Mouse (Mus musculus): ENCODE data around the gene Stam.

The Stam gene

GRCm38 (mm10) chr2:14126387-14126786, 52.5 kb downstream of the Stam start:
- no peak for DNase-seq (ENCODE audit: low spot score in 2 of 2)

DNA sequence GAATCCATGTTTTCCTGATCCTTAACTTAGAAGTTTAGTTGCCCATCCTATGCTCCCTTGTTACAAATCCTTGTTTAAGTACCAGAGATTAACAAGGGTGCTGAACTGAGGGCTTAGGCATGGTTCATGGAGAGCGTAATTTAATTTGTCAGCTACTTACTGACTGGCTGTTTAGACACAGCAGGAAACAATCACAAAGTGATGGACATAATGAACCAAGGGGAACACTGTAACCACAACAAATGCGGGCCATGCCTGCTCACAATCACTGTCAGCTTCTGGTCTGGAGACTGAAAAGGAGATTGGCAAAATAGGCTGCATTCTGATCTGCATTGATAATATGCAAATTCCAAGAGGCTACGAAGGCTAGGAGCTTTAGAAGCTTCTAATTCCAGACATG, 53.7 kb downstream of the Stam start:
- no peak for DNase-seq (ENCODE audit: low spot score in 2 of 2)

DNA sequence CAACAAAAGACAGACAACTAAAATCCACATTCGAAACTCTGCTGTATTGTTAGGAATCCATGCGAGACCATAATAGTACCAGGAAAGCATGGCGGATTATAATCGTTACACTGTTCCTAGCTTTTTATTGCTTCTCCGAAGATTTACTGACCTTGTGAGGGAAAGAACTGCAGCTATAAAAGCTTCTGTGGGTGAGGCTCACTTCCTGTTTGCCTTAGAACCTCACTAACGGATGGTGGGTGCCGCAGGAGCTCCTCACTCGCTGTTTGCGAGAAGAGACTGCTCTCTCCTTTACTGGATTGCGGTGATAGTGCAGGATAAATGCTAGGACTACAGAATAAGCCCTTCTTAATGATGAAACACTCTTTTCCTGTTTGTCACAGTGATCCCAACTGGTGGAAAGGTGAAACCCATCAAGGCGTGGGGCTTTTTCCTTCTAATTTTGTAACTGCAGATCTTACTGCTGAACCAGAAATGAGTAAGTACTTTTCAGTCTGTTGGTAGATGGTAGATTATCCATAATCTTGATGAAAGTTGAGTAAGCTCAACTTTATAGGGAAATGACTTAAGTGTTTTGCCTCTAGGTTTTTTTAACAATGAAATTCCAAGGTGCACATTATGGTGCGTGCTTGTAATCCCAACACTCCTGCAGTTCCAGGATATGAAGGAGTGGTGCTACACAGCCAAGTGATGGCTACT, 56.9 kb downstream of the Stam start:
- no peak for DNase-seq (ENCODE audit: low spot score in 2 of 2)

DNA sequence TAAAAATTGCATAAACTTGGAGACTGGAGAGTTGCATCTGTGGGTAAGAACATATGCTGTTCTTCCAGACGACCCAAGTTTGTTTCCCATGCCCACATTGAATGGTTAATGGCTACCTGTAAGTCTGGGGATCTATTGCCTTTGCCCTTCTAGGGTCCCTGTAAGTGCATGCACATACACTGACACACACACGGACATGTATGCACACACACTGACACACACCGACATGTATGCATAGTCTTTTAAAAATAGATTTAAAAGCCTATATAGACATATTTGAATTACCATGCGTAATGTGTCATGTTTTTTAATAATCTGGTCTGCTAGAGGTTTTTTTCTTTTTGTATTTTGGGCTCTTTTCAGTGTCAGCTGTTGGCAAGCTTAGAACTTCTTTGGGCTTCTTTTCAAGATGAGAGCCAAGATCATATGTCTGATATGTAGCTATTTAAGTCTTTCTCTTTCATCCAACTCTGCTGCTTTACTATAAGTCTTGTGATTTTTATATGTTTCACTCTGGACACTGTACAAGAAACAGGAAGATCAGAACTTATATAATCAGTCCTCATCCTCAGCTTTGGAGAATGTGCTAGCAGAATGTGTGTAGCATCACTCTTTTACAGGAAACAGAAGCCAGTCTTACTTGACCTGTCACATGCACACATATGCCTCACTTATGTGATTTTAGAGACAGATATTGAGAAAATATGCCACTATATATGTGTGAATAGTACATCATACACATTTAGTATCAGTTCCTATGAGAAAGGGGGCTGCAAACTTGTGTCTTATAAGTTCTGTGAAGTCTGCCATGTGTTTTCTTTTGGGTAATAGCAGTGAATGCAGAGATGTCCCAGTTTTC, 58.8 kb downstream of the Stam start:
- no peak for DNase-seq (ENCODE audit: low spot score in 2 of 2)

DNA sequence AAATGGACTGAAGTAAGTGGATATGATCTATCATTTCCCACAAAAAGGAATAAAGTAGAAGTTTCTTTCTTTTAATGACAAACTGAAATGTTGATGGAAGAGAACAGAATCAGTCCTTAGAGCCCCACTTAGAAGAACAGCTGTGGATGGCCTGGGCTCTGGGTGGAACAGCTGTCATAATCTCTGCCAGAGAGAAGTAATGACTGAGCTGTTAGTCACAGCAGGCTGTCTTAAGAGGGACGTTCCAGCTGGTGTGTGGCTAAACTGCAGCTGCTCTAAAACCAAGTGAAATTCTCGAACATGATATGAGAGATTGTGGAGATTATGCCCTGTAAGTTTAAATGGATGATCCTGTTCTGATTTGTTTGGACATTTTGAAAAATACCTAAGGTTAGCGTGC, 63.0 kb downstream of the Stam start:
- DNase-seq (ENCODE audit: low spot score in 2 of 2), result peak; percentile 17 to 36

GRCm38 (mm10) chr2:14139590-14139989, 65.7 kb downstream of the Stam start:
- DNase-seq (ENCODE audit: low spot score in 2 of 2), result no peak

DNA sequence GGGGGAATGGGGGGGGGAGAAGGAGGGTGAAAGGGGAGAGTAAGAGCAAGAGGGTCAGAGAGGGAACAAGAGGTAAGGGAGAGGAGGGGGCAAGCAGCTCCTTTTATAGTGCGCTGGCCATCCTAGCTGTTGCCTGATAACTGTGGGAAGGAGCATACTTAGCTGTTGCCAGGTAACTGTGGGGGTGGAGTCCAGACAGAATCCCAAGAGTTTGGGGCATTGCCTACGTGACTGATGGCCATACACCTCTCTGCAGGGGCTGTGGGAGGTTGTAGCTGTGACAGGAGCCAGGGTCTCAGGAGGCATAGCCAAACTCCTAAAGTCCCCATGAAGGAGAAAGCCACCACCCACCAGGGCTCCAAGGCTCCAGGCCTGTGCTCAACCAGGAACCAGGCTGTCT, 66.1 kb downstream of the Stam start:
- DNase-seq (ENCODE audit: low spot score in 2 of 2), result no peak

DNA sequence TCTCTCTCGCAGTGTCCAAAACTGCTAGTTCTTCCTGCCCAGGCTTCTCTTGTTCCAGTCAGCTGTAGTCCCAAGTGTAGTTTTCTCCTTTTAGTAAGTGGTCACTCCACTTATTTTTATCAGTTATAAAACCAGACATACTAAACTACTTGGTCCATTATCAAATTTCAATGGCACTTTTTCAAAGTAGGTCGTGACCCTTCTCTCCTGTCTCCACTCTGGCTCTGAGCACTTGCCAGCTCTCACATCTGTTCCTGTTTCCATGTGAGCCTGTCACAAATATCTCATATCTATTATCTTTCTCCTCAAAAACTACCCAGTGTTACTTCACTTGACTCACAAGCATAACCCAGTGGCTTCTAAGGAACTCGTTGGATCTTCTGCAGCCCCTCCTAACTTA, 71.4 kb downstream of the Stam start:
- peak; percentile 57 for DNase-seq (ENCODE audit: low spot score in 2 of 2)

DNA sequence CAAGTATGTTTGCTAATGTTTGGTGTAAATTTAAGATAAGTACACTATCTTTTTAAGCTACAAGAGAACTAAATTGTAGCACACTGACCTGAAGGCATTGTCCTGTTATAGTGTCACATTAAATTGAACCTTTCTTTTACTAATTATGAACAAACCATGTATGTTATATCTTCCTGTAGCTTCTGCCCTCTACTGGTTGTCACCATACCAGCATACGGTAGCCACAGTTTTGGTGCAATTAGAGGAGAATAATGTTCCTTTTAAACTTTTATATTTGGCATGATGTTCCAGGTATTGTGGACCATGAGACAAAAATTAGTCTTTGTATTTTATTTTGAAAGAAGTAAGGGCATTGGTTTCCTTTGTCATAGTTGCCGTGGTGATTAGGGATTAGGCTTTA, 73.0 kb downstream of the Stam start:
- no peak for DNase-seq (ENCODE audit: low spot score in 2 of 2)

GRCm38 (mm10) chr2:14150829-14151228, 76.9 kb downstream of the Stam start:
- DNase-seq (ENCODE audit: low spot score in 2 of 2), result no peak

- no peak for DNase-seq (ENCODE audit: low spot score in 2 of 2)
These were observed 78.0 kb downstream of the Stam start for GRCm38 (mm10) chr2:14151854-14152253.

GRCm38 (mm10) chr2:14159047-14159446, 85.1 kb downstream of the Stam start:
- no peak for DNase-seq (ENCODE audit: low spot score in 2 of 2)

- no peak for DNase-seq (ENCODE audit: low spot score in 2 of 2)
These were observed 85.9 kb downstream of the Stam start for GRCm38 (mm10) chr2:14159756-14160155.

DNA sequence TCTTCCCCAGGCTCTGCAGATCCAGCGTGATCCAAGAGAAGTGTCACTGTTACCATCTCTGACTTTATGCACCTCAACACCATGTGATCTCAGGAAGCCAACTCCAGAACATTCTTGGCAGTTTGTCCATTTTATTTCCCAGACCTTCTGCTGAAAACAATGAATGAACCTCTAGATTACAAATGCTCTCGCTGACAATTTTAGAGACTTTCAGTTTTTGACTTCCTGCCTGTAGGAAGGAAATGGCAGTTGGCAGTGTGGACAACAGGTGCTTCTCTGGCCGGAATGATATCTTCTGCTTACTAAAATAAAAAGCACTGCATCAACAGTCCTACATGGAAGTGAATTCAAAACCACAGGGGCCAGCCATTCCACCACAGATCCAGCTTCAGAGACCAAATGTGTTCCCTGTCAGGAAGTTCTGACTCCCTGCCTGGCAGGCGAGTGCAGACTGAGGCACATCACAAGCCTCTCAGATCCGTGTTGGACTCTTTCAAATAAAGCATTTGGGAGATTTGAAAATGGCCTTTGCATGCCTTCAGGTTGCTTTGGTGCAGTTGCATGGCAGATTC, 90.6 kb downstream of the Stam start:
- peak; percentile 14 to 59 for DNase-seq (ENCODE audit: low spot score in 2 of 2)

- DNase-seq (ENCODE audit: low spot score in 2 of 2), result no peak
These were observed 91.2 kb downstream of the Stam start for GRCm38 (mm10) chr2:14165066-14165465.

- DNase-seq (ENCODE audit: low spot score in 2 of 2), result peak; percentile 34 to 72
These were observed 91.9 kb downstream of the Stam start for GRCm38 (mm10) chr2:14165618-14166344.

- no peak for DNase-seq (ENCODE audit: low spot score in 2 of 2)
These were observed 93.8 kb downstream of the Stam start for GRCm38 (mm10) chr2:14167721-14168120.

GRCm38 (mm10) chr2:14174334-14174733, 100.4 kb downstream of the Stam start, which contains the start of gene Tmem236:
Tmem236 (plus strand) TSS chr2:14174523.
- no peak for DNase-seq (ENCODE audit: low spot score in 2 of 2)

DNA sequence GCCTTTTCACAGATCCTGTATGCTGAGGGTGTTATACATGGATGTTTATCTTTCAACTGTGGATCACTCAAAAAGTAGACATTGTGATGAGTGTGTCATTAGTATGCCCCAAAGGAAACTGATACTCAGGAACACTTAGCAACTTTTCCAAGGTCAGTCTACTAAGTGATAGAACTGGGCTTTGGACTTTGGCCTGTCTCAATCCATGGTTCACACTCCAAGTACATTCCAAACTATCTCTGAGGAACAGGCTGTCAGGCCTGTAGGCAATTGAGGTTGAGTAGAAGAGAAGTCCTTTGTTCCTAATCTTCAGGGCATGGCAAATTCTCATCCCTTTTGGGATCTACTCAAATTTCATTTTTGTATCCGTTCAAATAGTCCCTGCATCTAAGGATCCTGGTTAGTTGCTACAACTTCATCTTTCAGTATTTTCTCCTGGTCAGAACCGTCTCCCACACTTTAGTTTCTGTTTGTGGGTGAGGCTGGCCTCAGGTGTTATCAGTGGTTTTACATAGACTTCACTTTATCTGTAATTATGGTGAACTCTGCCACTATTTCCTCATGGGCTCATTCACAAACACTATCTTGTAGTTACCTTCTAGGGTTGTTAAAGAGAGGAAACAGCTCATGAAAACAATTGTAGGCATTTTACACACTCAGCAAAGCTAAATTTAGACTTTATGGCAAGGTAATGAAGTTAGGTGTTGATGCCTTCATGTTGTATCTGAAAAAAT, 102.7 kb downstream of the Stam start:
- no peak for DNase-seq (ENCODE audit: low spot score in 2 of 2)

DNA sequence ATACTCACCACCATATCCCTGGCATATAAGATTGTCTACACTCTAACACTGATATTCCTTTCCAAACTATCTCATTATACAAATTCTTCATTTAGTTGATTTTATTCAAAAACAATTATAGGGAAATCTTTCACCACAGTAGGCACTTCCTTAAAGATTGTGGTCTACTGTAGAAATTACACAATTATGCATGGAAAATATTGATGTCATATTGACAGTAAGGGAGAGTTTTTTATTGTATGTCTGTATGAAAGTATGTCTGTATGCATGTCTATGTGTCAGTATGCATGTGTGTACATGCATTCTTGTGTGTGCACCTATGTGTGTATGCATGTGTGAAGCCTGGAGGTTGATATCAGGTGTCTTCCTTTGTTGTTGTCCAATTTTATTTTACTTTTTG, 110.5 kb downstream of the Stam start:
- no peak for DNase-seq (ENCODE audit: low spot score in 2 of 2)

DNA sequence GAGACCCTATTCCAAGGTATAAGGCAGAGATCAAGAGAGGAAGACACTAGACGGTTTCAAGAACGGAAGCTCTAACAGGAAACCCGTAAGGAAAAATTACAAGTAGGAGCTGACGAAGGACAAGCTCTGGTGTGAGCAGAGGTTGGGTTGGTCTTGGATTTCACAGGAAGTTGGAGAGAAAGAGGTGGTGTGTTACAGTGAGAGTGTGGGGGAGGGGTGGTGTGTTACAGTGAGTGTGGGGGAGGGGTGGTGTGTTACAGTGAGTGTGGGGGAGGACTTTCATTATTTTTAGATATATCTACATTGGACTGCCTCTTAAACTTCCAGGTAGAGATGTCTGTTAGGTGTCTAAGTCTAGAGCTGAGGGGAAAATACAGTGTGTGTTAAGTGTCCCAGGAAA, 116.8 kb downstream of the Stam start:
- no peak for DNase-seq (ENCODE audit: low spot score in 2 of 2)
